Mouse (Mus musculus): Measurements from ENCODE around the gene Lep. TPM values are rescaled to one million over a fixed set of nuclear protein-coding genes. Genes with fewer than 3 reads are reported as not detected.

The Lep gene
- polyA plus RNA-seq, 1 experiment from 2014 or later = not detected

GRCm38 (mm10) chr6:29023206-29023967, 36.6 kb upstream of the Lep start:
- ATAC-seq (ENCODE audit: low FRiP score) (peak; percentile 45), DNase-seq (ENCODE audit: low spot score, missing footprints) (peak; percentile 98)
- whole genome bisulfite sequencing = 33% methylated on average over 18 of the region's 18 CpGs
- peak overlapping the region; percentile 25; the same call in 1 of the 2 replicates for H3K4me2 ChIP-seq
- peaks cover 7% of the 10 kb centered on the region; the same call in 1 of the 2 replicates for H3K27me3 ChIP-seq (ENCODE audit: control insufficient read depth, insufficient read depth, low read length)
- no peak overlapping the region for H3K27ac ChIP-seq (ENCODE audit: low read depth, low read length)
- H3K9me3 ChIP-seq (ENCODE audit: control insufficient read depth, low read length) = no peaks in the 10 kb centered on the region
- no peak overlapping the region for H3K4me3 ChIP-seq (ENCODE audit: low read depth, low read length)
- H3K4me1 ChIP-seq (ENCODE audit: control insufficient read depth, insufficient read depth, low read length) = peaks cover 14% of the 10 kb centered on the region
- no peaks in the 10 kb centered on the region for H3K36me3 ChIP-seq (ENCODE audit: control insufficient read depth, insufficient read depth, low read length)
- peak overlapping the region; percentile 47; the same call in 1 of the 2 replicates for H3K9ac ChIP-seq (ENCODE audit: low read length)

GRCm38 (mm10) chr6:29024000-29024417, 36.0 kb upstream of the Lep start:
- Histone ChIP-seq H3K4me2 (peak overlapping the region; percentile 25; the same call in 1 of the 2 replicates), H3K27me3 (ENCODE audit: control insufficient read depth, insufficient read depth, low read length) (peaks cover 7% of the 10 kb centered on the region; the same call in 1 of the 2 replicates), H3K36me3 (ENCODE audit: control insufficient read depth, insufficient read depth, low read length) (no peaks in the 10 kb centered on the region), H3K9me3 (ENCODE audit: control insufficient read depth, low read length) (no peaks in the 10 kb centered on the region), H3K27ac (ENCODE audit: low read depth, low read length) (no peak overlapping the region), H3K4me1 (ENCODE audit: control insufficient read depth, insufficient read depth, low read length) (peaks cover 14% of the 10 kb centered on the region), H3K9ac (ENCODE audit: low read length) (peak overlapping the region; percentile 47), H3K4me3 (ENCODE audit: low read depth, low read length) (no peak overlapping the region)
- 8% methylated on average over 16 of the region's 16 CpGs for WGBS
- DNase-seq (ENCODE audit: low spot score, missing footprints) = peak; percentile 99
- ATAC-seq (ENCODE audit: low FRiP score) = peak; percentile 78

GRCm38 (mm10) chr6:29025796-29026482, 34.1 kb upstream of the Lep start:
- H3K9me3 ChIP-seq (ENCODE audit: control insufficient read depth, low read length) = no peaks in the 10 kb centered on the region; the same call in 1 of the 2 replicates
- H3K4me1 ChIP-seq (ENCODE audit: control insufficient read depth, insufficient read depth, low read length) = peaks cover 11% of the 10 kb centered on the region
- DNase-seq (ENCODE audit: low spot score, missing footprints) = no peak
- no peak overlapping the region for H3K27ac ChIP-seq (ENCODE audit: low read depth, low read length)
- no peak overlapping the region for H3K4me3 ChIP-seq (ENCODE audit: low read depth, low read length)
- no peak for ATAC-seq (ENCODE audit: low FRiP score)
- H3K36me3 ChIP-seq (ENCODE audit: control insufficient read depth, insufficient read depth, low read length) = no peaks in the 10 kb centered on the region
- peaks cover 7% of the 10 kb centered on the region; the same call in 1 of the 2 replicates for H3K27me3 ChIP-seq (ENCODE audit: control insufficient read depth, insufficient read depth, low read length)
- H3K9ac ChIP-seq (ENCODE audit: low read length) = no peak overlapping the region
- H3K4me2 ChIP-seq = no peak overlapping the region
- 32% methylated on average over 12 of the region's 12 CpGs for WGBS

- Histone ChIP-seq H3K9ac (ENCODE audit: low read length) (no peak overlapping the region), H3K9me3 (ENCODE audit: control insufficient read depth, low read length) (no peaks in the 10 kb centered on the region; the same call in 1 of the 2 replicates), H3K4me1 (ENCODE audit: control insufficient read depth, insufficient read depth, low read length) (peaks cover 10% of the 10 kb centered on the region), H3K27me3 (ENCODE audit: control insufficient read depth, insufficient read depth, low read length) (peaks cover 7% of the 10 kb centered on the region; the same call in 1 of the 2 replicates), H3K36me3 (ENCODE audit: control insufficient read depth, insufficient read depth, low read length) (no peaks in the 10 kb centered on the region), H3K27ac (ENCODE audit: low read depth, low read length) (no peak overlapping the region), H3K4me3 (ENCODE audit: low read depth, low read length) (no peak overlapping the region), H3K4me2 (no peak overlapping the region)
- 34% methylated on average over 6 of the region's 6 CpGs for WGBS
- DNase-seq (ENCODE audit: low spot score, missing footprints) (peak; percentile 82), ATAC-seq (ENCODE audit: low FRiP score) (no peak)
These were observed 33.3 kb upstream of the Lep start for GRCm38 (mm10) chr6:29026766-29027165.

GRCm38 (mm10) chr6:29028129-29028528, 31.9 kb upstream of the Lep start:
- no peak for ATAC-seq (ENCODE audit: low FRiP score)

GRCm38 (mm10) chr6:29029521-29029920, 30.5 kb upstream of the Lep start:
- no peak overlapping the region for H3K9ac ChIP-seq (ENCODE audit: low read length)
- no peak overlapping the region for H3K4me3 ChIP-seq (ENCODE audit: low read depth, low read length)
- H3K4me1 ChIP-seq (ENCODE audit: control insufficient read depth, insufficient read depth, low read length) = peaks cover 8% of the 10 kb centered on the region
- no peak for ATAC-seq (ENCODE audit: low FRiP score)
- peak; percentile 51 for DNase-seq (ENCODE audit: low spot score, missing footprints)
- no peak overlapping the region for H3K4me2 ChIP-seq
- H3K27me3 ChIP-seq (ENCODE audit: control insufficient read depth, insufficient read depth, low read length) = peaks cover 4% of the 10 kb centered on the region; the same call in 1 of the 2 replicates
- 86% methylated on average over 6 of the region's 6 CpGs for WGBS
- no peaks in the 10 kb centered on the region for H3K36me3 ChIP-seq (ENCODE audit: control insufficient read depth, insufficient read depth, low read length)
- no peaks in the 10 kb centered on the region; the same call in 1 of the 2 replicates for H3K9me3 ChIP-seq (ENCODE audit: control insufficient read depth, low read length)
- H3K27ac ChIP-seq (ENCODE audit: low read depth, low read length) = no peak overlapping the region

More at GRCm38 (mm10) chr6:29028129-29028528, 31.9 kb upstream of the Lep start:
- 68% methylated on average over 5 of the region's 5 CpGs for WGBS
- H3K9ac ChIP-seq (ENCODE audit: low read length) = no peak overlapping the region
- H3K4me1 ChIP-seq (ENCODE audit: control insufficient read depth, insufficient read depth, low read length) = peaks cover 10% of the 10 kb centered on the region
- H3K9me3 ChIP-seq (ENCODE audit: control insufficient read depth, low read length) = no peaks in the 10 kb centered on the region; the same call in 1 of the 2 replicates
- peak; percentile 54 for DNase-seq (ENCODE audit: low spot score, missing footprints)
- H3K27me3 ChIP-seq (ENCODE audit: control insufficient read depth, insufficient read depth, low read length) = peaks cover 7% of the 10 kb centered on the region; the same call in 1 of the 2 replicates
- H3K4me3 ChIP-seq (ENCODE audit: low read depth, low read length) = no peak overlapping the region
- no peak overlapping the region for H3K27ac ChIP-seq (ENCODE audit: low read depth, low read length)
- H3K36me3 ChIP-seq (ENCODE audit: control insufficient read depth, insufficient read depth, low read length) = no peaks in the 10 kb centered on the region
- no peak overlapping the region for H3K4me2 ChIP-seq

- DNase-seq (ENCODE audit: low spot score, missing footprints) (peak; percentile 65), ATAC-seq (ENCODE audit: low FRiP score) (no peak)
- Histone ChIP-seq H3K27me3 (ENCODE audit: control insufficient read depth, insufficient read depth, low read length) (no peaks in the 10 kb centered on the region), H3K4me1 (ENCODE audit: control insufficient read depth, insufficient read depth, low read length) (peaks cover 5% of the 10 kb centered on the region; the same call in 1 of the 2 replicates), H3K4me3 (ENCODE audit: low read depth, low read length) (no peak overlapping the region), H3K4me2 (no peak overlapping the region), H3K36me3 (ENCODE audit: control insufficient read depth, insufficient read depth, low read length) (no peaks in the 10 kb centered on the region), H3K9ac (ENCODE audit: low read length) (no peak overlapping the region), H3K9me3 (ENCODE audit: control insufficient read depth, low read length) (no peaks in the 10 kb centered on the region; the same call in 1 of the 2 replicates), H3K27ac (ENCODE audit: low read depth, low read length) (no peak overlapping the region)
- 87% methylated on average over 6 of the region's 6 CpGs for WGBS
These were observed 28.8 kb upstream of the Lep start for GRCm38 (mm10) chr6:29031216-29031615.

GRCm38 (mm10) chr6:29031704-29032310, 28.2 kb upstream of the Lep start:
- H3K4me3 ChIP-seq (ENCODE audit: low read depth, low read length) = no peak overlapping the region
- no peak overlapping the region for H3K4me2 ChIP-seq
- no peaks in the 10 kb centered on the region for H3K27me3 ChIP-seq (ENCODE audit: control insufficient read depth, insufficient read depth, low read length)
- ATAC-seq (ENCODE audit: low FRiP score) = no peak
- no peak for DNase-seq (ENCODE audit: low spot score, missing footprints)
- no peaks in the 10 kb centered on the region for H3K36me3 ChIP-seq (ENCODE audit: control insufficient read depth, insufficient read depth, low read length)
- no peaks in the 10 kb centered on the region; the same call in 1 of the 2 replicates for H3K9me3 ChIP-seq (ENCODE audit: control insufficient read depth, low read length)
- whole genome bisulfite sequencing = 88% methylated on average over 13 of the region's 13 CpGs
- peaks cover 3% of the 10 kb centered on the region; the same call in 1 of the 2 replicates for H3K4me1 ChIP-seq (ENCODE audit: control insufficient read depth, insufficient read depth, low read length)
- H3K27ac ChIP-seq (ENCODE audit: low read depth, low read length) = no peak overlapping the region
- no peak overlapping the region for H3K9ac ChIP-seq (ENCODE audit: low read length)
